Mouse (Mus musculus): Measurements from ENCODE around the gene Pcnx. TPM values are rescaled to one million over a fixed set of nuclear protein-coding genes. Genes with fewer than 3 reads are reported as not detected.

Gene Pcnx
- total RNA-seq, 1 experiment = 24.9 TPM

GRCm38 (mm10) chr12:81883255-81884106, 23.7 kb downstream of the Pcnx start:
- Histone ChIP-seq H3K36me3 (ENCODE audit: control insufficient read depth, insufficient read depth, low read length, poor library complexity, severe bottlenecking) (no peaks in the 10 kb centered on the region), H3K4me3 (ENCODE audit: insufficient read depth in 1 of 2, low read depth in 1 of 2, low read length in 2 of 2, poor library complexity in 1 of 2, severe bottlenecking in 1 of 2) (no peak overlapping the region), H3K27ac (ENCODE audit: insufficient read depth, low read depth, low read length, poor library complexity, severe bottlenecking) (no peak overlapping the region), H3K9me3 (ENCODE audit: control insufficient read depth, insufficient read depth, low read depth, low read length) (no peaks in the 10 kb centered on the region), H3K4me1 (ENCODE audit: control insufficient read depth in 2 of 2, insufficient read depth in 2 of 2, low read length in 2 of 2, poor library complexity in 1 of 2) (no peaks in the 10 kb centered on the region), H3K9ac (ENCODE audit: insufficient read depth, low read depth, low read length, poor library complexity, severe bottlenecking) (no peak overlapping the region)
- in situ Hi-C loops (cut with MboI; ENCODE audit: low sequenced_read_pairs in 2 of 2, unreplicated experiment in 2 of 2) = no loop called here
- no peak for DNase-seq (ENCODE audit: low read depth, low spot score)
- TF ChIP-seq ZC3H11A (IDR thresholded peaks at IDR 0.05; ENCODE audit: borderline replicate concordance, low read depth, low read length) = no peak
- no peak for TF ChIP-seq MAFK (IDR thresholded peaks at IDR 0.05; ENCODE audit: insufficient read depth, low read depth, low read length)
- TF ChIP-seq HCFC1 (IDR thresholded peaks at IDR 0.05; ENCODE audit: borderline replicate concordance, insufficient read depth, low read length) = no peak
- TF ChIP-seq ZNF384 (IDR thresholded peaks at IDR 0.05; ENCODE audit: low read depth, low read length) = no peak
- TF ChIP-seq CHD2 (IDR thresholded peaks at IDR 0.05; ENCODE audit: low read depth, low read length) = no peak

GRCm38 (mm10) chr12:81884107-81884398, 24.2 kb downstream of the Pcnx start:
- H3K36me3 ChIP-seq (ENCODE audit: control insufficient read depth, insufficient read depth, low read length, poor library complexity, severe bottlenecking) = no peaks in the 10 kb centered on the region
- no peak overlapping the region for H3K9ac ChIP-seq (ENCODE audit: insufficient read depth, low read depth, low read length, poor library complexity, severe bottlenecking)
- no peaks in the 10 kb centered on the region for H3K4me1 ChIP-seq (ENCODE audit: control insufficient read depth in 2 of 2, insufficient read depth in 2 of 2, low read length in 2 of 2, poor library complexity in 1 of 2)
- H3K9me3 ChIP-seq (ENCODE audit: control insufficient read depth, insufficient read depth, low read depth, low read length) = no peaks in the 10 kb centered on the region
- H3K27ac ChIP-seq (ENCODE audit: insufficient read depth, low read depth, low read length, poor library complexity, severe bottlenecking) = no peak overlapping the region
- in situ Hi-C loops (cut with MboI; ENCODE audit: low sequenced_read_pairs in 2 of 2, unreplicated experiment in 2 of 2) = no loop called here
- no peak overlapping the region for H3K4me3 ChIP-seq (ENCODE audit: insufficient read depth in 1 of 2, low read depth in 1 of 2, low read length in 2 of 2, poor library complexity in 1 of 2, severe bottlenecking in 1 of 2)
- TF ChIP-seq MAFK (IDR thresholded peaks at IDR 0.05; ENCODE audit: insufficient read depth, low read depth, low read length) (no peak), CHD2 (IDR thresholded peaks at IDR 0.05; ENCODE audit: low read depth, low read length) (no peak), ZC3H11A (IDR thresholded peaks at IDR 0.05; ENCODE audit: borderline replicate concordance, low read depth, low read length) (no peak), HCFC1 (IDR thresholded peaks at IDR 0.05; ENCODE audit: borderline replicate concordance, insufficient read depth, low read length) (no peak), ZNF384 (IDR thresholded peaks at IDR 0.05; ENCODE audit: low read depth, low read length) (no peak)
- DNase-seq (ENCODE audit: low read depth, low spot score) = no peak

GRCm38 (mm10) chr12:81884983-81885382, 25.2 kb downstream of the Pcnx start:
- H3K4me3 ChIP-seq (ENCODE audit: insufficient read depth in 1 of 2, low read depth in 1 of 2, low read length in 2 of 2, poor library complexity in 1 of 2, severe bottlenecking in 1 of 2) = no peak overlapping the region
- TF ChIP-seq MAFK (IDR thresholded peaks at IDR 0.05; ENCODE audit: insufficient read depth, low read depth, low read length) = no peak
- TF ChIP-seq CHD2 (IDR thresholded peaks at IDR 0.05; ENCODE audit: low read depth, low read length) = no peak
- no peak for TF ChIP-seq HCFC1 (IDR thresholded peaks at IDR 0.05; ENCODE audit: borderline replicate concordance, insufficient read depth, low read length)
- TF ChIP-seq ZNF384 (IDR thresholded peaks at IDR 0.05; ENCODE audit: low read depth, low read length) = no peak
- no peak for TF ChIP-seq ZC3H11A (IDR thresholded peaks at IDR 0.05; ENCODE audit: borderline replicate concordance, low read depth, low read length)
- DNase-seq (ENCODE audit: low read depth, low spot score) = no peak
- H3K9me3 ChIP-seq (ENCODE audit: control insufficient read depth, insufficient read depth, low read depth, low read length) = no peaks in the 10 kb centered on the region
- H3K27ac ChIP-seq (ENCODE audit: insufficient read depth, low read depth, low read length, poor library complexity, severe bottlenecking) = no peak overlapping the region
- no peaks in the 10 kb centered on the region for H3K36me3 ChIP-seq (ENCODE audit: control insufficient read depth, insufficient read depth, low read length, poor library complexity, severe bottlenecking)
- H3K9ac ChIP-seq (ENCODE audit: insufficient read depth, low read depth, low read length, poor library complexity, severe bottlenecking) = no peak overlapping the region
- H3K4me1 ChIP-seq (ENCODE audit: control insufficient read depth in 2 of 2, insufficient read depth in 2 of 2, low read length in 2 of 2, poor library complexity in 1 of 2) = no peaks in the 10 kb centered on the region
- in situ Hi-C loops (cut with MboI; ENCODE audit: low sequenced_read_pairs in 2 of 2, unreplicated experiment in 2 of 2) = no loop called here

GRCm38 (mm10) chr12:81885982-81886381, 26.2 kb downstream of the Pcnx start:
- no peak overlapping the region for H3K9ac ChIP-seq (ENCODE audit: insufficient read depth, low read depth, low read length, poor library complexity, severe bottlenecking)
- H3K36me3 ChIP-seq (ENCODE audit: control insufficient read depth, insufficient read depth, low read length, poor library complexity, severe bottlenecking) = no peaks in the 10 kb centered on the region
- DNase-seq (ENCODE audit: low read depth, low spot score) = no peak
- H3K4me1 ChIP-seq (ENCODE audit: control insufficient read depth in 2 of 2, insufficient read depth in 2 of 2, low read length in 2 of 2, poor library complexity in 1 of 2) = no peaks in the 10 kb centered on the region
- H3K9me3 ChIP-seq (ENCODE audit: control insufficient read depth, insufficient read depth, low read depth, low read length) = no peaks in the 10 kb centered on the region
- no peak overlapping the region for H3K4me3 ChIP-seq (ENCODE audit: insufficient read depth in 1 of 2, low read depth in 1 of 2, low read length in 2 of 2, poor library complexity in 1 of 2, severe bottlenecking in 1 of 2)
- TF ChIP-seq CHD2 (IDR thresholded peaks at IDR 0.05; ENCODE audit: low read depth, low read length) (no peak), ZNF384 (IDR thresholded peaks at IDR 0.05; ENCODE audit: low read depth, low read length) (no peak), ZC3H11A (IDR thresholded peaks at IDR 0.05; ENCODE audit: borderline replicate concordance, low read depth, low read length) (no peak), HCFC1 (IDR thresholded peaks at IDR 0.05; ENCODE audit: borderline replicate concordance, insufficient read depth, low read length) (no peak), MAFK (IDR thresholded peaks at IDR 0.05; ENCODE audit: insufficient read depth, low read depth, low read length) (no peak)
- no peak overlapping the region for H3K27ac ChIP-seq (ENCODE audit: insufficient read depth, low read depth, low read length, poor library complexity, severe bottlenecking)
- in situ Hi-C loops (cut with MboI; ENCODE audit: low sequenced_read_pairs in 2 of 2, unreplicated experiment in 2 of 2) = no loop called here
